Mouse (Mus musculus) G1E (cell line): ENCODE results near the gene Mfng.

Experiments used
- CTCF ChIP-seq: IDR thresholded peaks from 2 replicates; pipeline ENCODE4 v1.5.1; 2012; ENCODE audit warnings: low read depth, low read length, inconsistent platforms, mixed read lengths
- GATA1 ChIP-seq: IDR thresholded peaks from 2 replicates; pipeline ENCODE4 v1.6.1; 2012; ENCODE audit warnings: borderline replicate concordance, low read length, inconsistent platforms, mixed read lengths
- TAL1 ChIP-seq: conservative IDR thresholded peaks from 2 replicates; pipeline ENCODE4 v1.6.1; 2012; ENCODE audit warnings: low read depth, low read length, inconsistent platforms, mixed read lengths

DNA sequence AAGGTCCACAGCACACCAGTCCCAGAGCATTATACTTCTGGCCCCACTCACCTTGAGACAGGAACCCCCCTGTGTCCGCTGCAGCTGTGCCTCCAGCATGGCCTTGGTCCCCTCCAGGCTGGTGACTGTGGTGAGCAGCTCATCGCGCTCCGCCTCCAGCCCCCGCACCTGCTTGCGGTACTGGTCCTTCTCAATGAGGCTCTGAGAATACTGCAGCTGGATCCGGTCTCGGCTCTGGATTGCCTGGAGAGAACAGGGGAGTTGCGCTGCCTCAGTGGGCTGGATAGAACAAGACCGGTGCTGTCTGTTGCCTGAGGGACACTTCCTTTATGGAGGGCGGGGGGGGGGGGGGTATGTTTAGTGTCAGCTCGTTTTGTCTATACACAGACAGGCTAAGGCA, 17.7 kb upstream of the Mfng start:
- TF ChIP-seq CTCF (no peak), GATA1 (no peak), TAL1 (no peak)
